Mouse (Mus musculus) CD4-positive, CD25-positive, alpha-beta regulatory T cell, adult 4 months (primary cell): ENCODE measurements around the gene Ctsr. TPM values are rescaled to one million over a fixed set of nuclear protein-coding genes. Genes with fewer than 3 reads are reported as not detected.
"Not testable (repeated sequence)": the region's sequence is repeated elsewhere in the genome, so short reads cannot be mapped to it uniquely, and the experiment has no call there.

ENCODE experiments used
- ATAC-seq: one replicate; pipeline ENCODE4 v1.8.0; 2017
- polyA plus RNA-seq, 2 experiments: library from polyadenylated mRNA; unstranded; fragments of 100-300 nt; shearing (Covaris generic); gene quantifications; one replicate each; pipeline ENCODE4 v1.2.1; 2017

Gene Ctsr
- not detected for polyA plus RNA-seq

GRCm38 (mm10) chr13:61164156-61164555, at the start of gene Ctsr:
Gene Ctsr, minus strand, starts transcription at chr13:61164256.
- no peak for ATAC-seq

DNA sequence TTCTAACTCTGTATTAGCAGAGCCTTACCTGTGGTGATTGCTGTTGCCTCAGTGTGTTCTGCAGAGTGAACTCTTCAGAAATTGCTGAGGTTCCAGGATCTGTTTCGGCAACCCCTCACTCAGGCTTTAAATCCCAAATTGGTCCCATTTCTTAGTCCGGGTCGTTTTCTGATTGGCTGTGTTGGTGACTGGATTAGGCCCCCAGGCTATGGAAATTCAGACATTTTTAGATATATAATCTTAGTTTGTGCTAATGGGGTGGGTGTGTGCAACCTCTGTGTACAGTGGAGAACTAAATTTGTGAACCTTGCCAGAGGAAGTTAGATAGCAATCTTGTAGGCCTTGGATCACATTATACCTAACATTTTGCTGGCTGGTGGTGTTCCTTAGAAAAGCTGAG, 39.3 kb upstream of the Ctsr start, which contains the start of gene Cts6:
TSS of gene Cts6 (minus strand) at position 101 of the 400 bp plus-strand sequence.
- no peak for ATAC-seq

- ATAC-seq = not testable (repeated sequence)
Observed at GRCm38 (mm10) chr13:61185151-61185933, 21.3 kb upstream of the Ctsr start.

DNA sequence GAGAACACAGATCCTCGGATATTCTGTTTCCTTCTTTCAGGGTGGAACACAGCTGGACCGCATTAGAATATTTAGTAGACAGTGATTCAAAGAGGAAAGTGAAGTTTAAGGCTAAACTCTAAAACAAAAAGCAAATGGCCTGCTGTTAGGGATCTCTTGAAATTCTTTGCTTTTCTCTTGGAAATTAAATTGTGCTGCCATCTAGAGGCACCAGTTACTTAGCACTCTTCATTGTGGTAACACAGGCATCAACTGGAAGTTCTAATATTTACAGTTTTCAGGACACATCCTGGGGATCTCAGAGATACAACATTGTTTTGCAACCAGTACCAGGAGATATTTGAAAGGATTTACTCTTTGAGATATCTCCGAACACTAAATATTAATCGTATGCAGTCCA, 566 bp upstream of the Ctsr start:
- no peak for ATAC-seq

Other genes with a start within 250 kb of the Ctsr start
- not detected for gene Gm49393, start 228.7 kb downstream of the Ctsr start, polyA plus RNA-seq
- gene Gm49391, start 227.7 kb downstream of the Ctsr start, polyA plus RNA-seq = not detected
- gene Ctla2a, start 227.6 kb downstream of the Ctsr start, polyA plus RNA-seq = 10 to 100 TPM; 25.4 to 33.4 TPM
- not detected for gene Tpbpa, start 222.3 kb downstream of the Ctsr start, polyA plus RNA-seq
- gene Ctsj, start 158.3 kb downstream of the Ctsr start, polyA plus RNA-seq = not detected
- not detected for gene Ctsq, start 123.6 kb downstream of the Ctsr start, polyA plus RNA-seq
- not detected for gene Cts6, start 39.2 kb upstream of the Ctsr start, polyA plus RNA-seq
- gene Cts8, start 91.1 kb upstream of the Ctsr start, polyA plus RNA-seq = not detected
- not detected for gene Gm49398, start 124.6 kb upstream of the Ctsr start, polyA plus RNA-seq
- gene Cts7, start 193.9 kb upstream of the Ctsr start, polyA plus RNA-seq = not detected